In genomic region chrX:109123762-109124161, GRCm38 (mm10) we compare ENCODE assay signal across 32 mouse cellular contexts.
"Had no signal": no experiment of that assay in that cellular context is flagged by ENCODE, and none has a peak within 500 bp of the region (broad histone marks: within the 10 kb centered on the region; RNA-seq: fewer than 3 reads in every experiment).

No protein-coding gene starts in this region.

- H3K4me1 ChIP-seq: limb, embryonic 10.5 days; limb, embryonic 12.5 days; midbrain, embryonic 12.5 days; midbrain, embryonic 15.5 days; neural tube, embryonic 12.5 days had no signal

- H3K36me3 ChIP-seq: limb, embryonic 10.5 days; limb, embryonic 12.5 days; limb, embryonic 13.5 days; limb, embryonic 15.5 days; liver, embryonic 12.5 days; liver, embryonic 13.5 days; liver, embryonic 15.5 days; lung, embryonic 15.5 days; midbrain, embryonic 10.5 days; midbrain, embryonic 12.5 days; midbrain, embryonic 13.5 days; midbrain, embryonic 15.5 days; neural tube, embryonic 12.5 days had no signal

- H3K9me3 ChIP-seq: limb, embryonic 10.5 days; limb, embryonic 12.5 days; limb, embryonic 13.5 days; limb, embryonic 15.5 days; liver, embryonic 12.5 days; liver, embryonic 13.5 days; liver, embryonic 15.5 days; lung, embryonic 15.5 days; megakaryocyte, embryonic 14.5 days; midbrain, embryonic 10.5 days; midbrain, embryonic 12.5 days; midbrain, embryonic 13.5 days; midbrain, embryonic 15.5 days; neural tube, embryonic 12.5 days had no signal

- ATAC-seq: liver, embryonic 12.5 days; liver, postnatal 0 days; lung, postnatal 0 days; midbrain, embryonic 13.5 days; midbrain, embryonic 15.5 days; midbrain, embryonic 16.5 days had no signal

- H3K27ac ChIP-seq: limb, embryonic 10.5 days; limb, embryonic 12.5 days; limb, embryonic 13.5 days; limb, embryonic 15.5 days; liver, embryonic 12.5 days; liver, embryonic 13.5 days; liver, embryonic 14.5 days; liver, embryonic 15.5 days; lung, embryonic 15.5 days; macrophage; midbrain, embryonic 10.5 days; midbrain, embryonic 12.5 days; midbrain, embryonic 13.5 days; midbrain, embryonic 15.5 days; neural tube, embryonic 12.5 days had no signal

- H3K4me3 ChIP-seq: limb, embryonic 10.5 days; limb, embryonic 12.5 days; limb, embryonic 13.5 days; limb, embryonic 15.5 days; liver, embryonic 12.5 days; liver, embryonic 13.5 days; liver, embryonic 15.5 days; lung, embryonic 15.5 days; megakaryocyte, embryonic 14.5 days; midbrain, embryonic 10.5 days; midbrain, embryonic 12.5 days; midbrain, embryonic 13.5 days; midbrain, embryonic 15.5 days; myocyte; neural tube, embryonic 12.5 days had no signal

- DNase-seq: left cerebral cortex, postnatal 4 days; liver; liver, embryonic 13.5 days; liver, postnatal 0 days; lung, adult 18-20 months; lung, adult 2 months; lung, embryonic 14.5 days; lung, postnatal 10 days; lung, postnatal 14 days; lung, postnatal 36 days; lung, postnatal 4 days; midbrain, embryonic 14.5 days had no signal

- H3K4me2 ChIP-seq: limb, embryonic 12.5 days; limb, embryonic 13.5 days; limb, embryonic 15.5 days; liver, embryonic 11.5 days; liver, embryonic 12.5 days; liver, embryonic 13.5 days; liver, embryonic 15.5 days; lung, embryonic 14.5 days; lung, embryonic 15.5 days; midbrain, embryonic 11.5 days; midbrain, embryonic 12.5 days; midbrain, embryonic 13.5 days; midbrain, embryonic 15.5 days; neural tube, embryonic 12.5 days had no signal

- H3K9ac ChIP-seq: limb, embryonic 12.5 days; limb, embryonic 13.5 days; limb, embryonic 15.5 days; liver, embryonic 12.5 days; liver, embryonic 13.5 days; liver, embryonic 14.5 days; liver, embryonic 15.5 days; liver, postnatal 0 days; lung, embryonic 14.5 days; lung, embryonic 15.5 days; midbrain, embryonic 12.5 days; midbrain, embryonic 13.5 days; midbrain, embryonic 15.5 days; neural tube, embryonic 12.5 days had no signal

- H3K27me3 ChIP-seq: limb, embryonic 12.5 days; limb, embryonic 13.5 days; limb, embryonic 15.5 days; liver, embryonic 12.5 days; liver, embryonic 13.5 days; liver, embryonic 15.5 days; lung, embryonic 15.5 days; midbrain, embryonic 12.5 days; midbrain, embryonic 13.5 days; midbrain, embryonic 15.5 days; neural tube, embryonic 12.5 days had no signal
